8 mouse cellular contexts compared by ENCODE assay signal in genomic region chr2:167278751-167279526, GRCm38 (mm10). TPM values are rescaled to one million over a fixed set of nuclear protein-coding genes. Genes with fewer than 3 reads are reported as not detected.
DNase-seq lines count a peak whose midpoint lies in the region; ATAC-seq and TF ChIP-seq lines count a peak whose summit lies in the region.

No protein-coding gene starts in this region.

- H3K4me3 ChIP-seq in midbrain, embryonic 10.5 days = no peak overlapping the region
- H3K4me3 ChIP-seq in midbrain, embryonic 16.5 days (ENCODE audit: low read depth, low read length) = no peak overlapping the region
- H3K4me3 ChIP-seq in forebrain, embryonic 15.5 days = no peak overlapping the region
- H3K4me3 ChIP-seq in spleen, adult 2 months (ENCODE audit: extremely low read depth, insufficient read depth, insufficient read length) = no peak overlapping the region

- no peaks in the 10 kb centered on the region for H3K27me3 ChIP-seq in midbrain, embryonic 10.5 days (ENCODE audit: low read depth, poor library complexity, severe bottlenecking)
- no peaks in the 10 kb centered on the region for H3K27me3 ChIP-seq in midbrain, embryonic 16.5 days (ENCODE audit: control insufficient read depth, insufficient read depth, low read depth, low read length)
- H3K27me3 ChIP-seq in forebrain, embryonic 15.5 days = no peaks in the 10 kb centered on the region
- H3K27me3 ChIP-seq in spleen, adult 2 months (ENCODE audit: control insufficient read depth, insufficient read depth, low read length) = no peaks in the 10 kb centered on the region

- intact Hi-C loops in left cerebral cortex, postnatal 14 days (cut with DNase I) = loop anchor here (2.0 to 5.0 kb wide), 2 partner anchors 56 to 207 kb away; no protein-coding TSS in a partner anchor

- WGBS in midbrain, embryonic 10.5 days = 60% methylated on average over 17 of the region's 17 CpGs
- 60% methylated on average over 17 of the region's 17 CpGs for WGBS in midbrain, embryonic 16.5 days
- 57% methylated on average over 17 of the region's 17 CpGs for WGBS in forebrain, embryonic 15.5 days
- 56% methylated on average over 17 of the region's 17 CpGs for WGBS in spleen, adult 2 months

- H3K27ac ChIP-seq in midbrain, embryonic 10.5 days (replicated peaks) = no peak overlapping the region
- H3K27ac ChIP-seq in midbrain, embryonic 16.5 days (ENCODE audit: low read length) = no peak overlapping the region
- H3K27ac ChIP-seq in forebrain, embryonic 15.5 days (replicated peaks) = no peak overlapping the region
- no peak overlapping the region for H3K27ac ChIP-seq in spleen, adult 2 months (ENCODE audit: insufficient read depth, low read length)

- no peaks in the 10 kb centered on the region for H3K36me3 ChIP-seq in midbrain, embryonic 10.5 days
- no peaks in the 10 kb centered on the region for H3K36me3 ChIP-seq in midbrain, embryonic 16.5 days (ENCODE audit: control insufficient read depth, insufficient read depth, low read length)
- H3K36me3 ChIP-seq in forebrain, embryonic 15.5 days = no peaks in the 10 kb centered on the region
- H3K36me3 ChIP-seq in spleen, adult 2 months (ENCODE audit: control insufficient read depth, insufficient read depth, low read length) = no peaks in the 10 kb centered on the region

- H3K4me2 ChIP-seq in midbrain, embryonic 16.5 days (ENCODE audit: low read length) = no peak overlapping the region
- H3K4me2 ChIP-seq in forebrain, embryonic 15.5 days (replicated peaks) = no peak overlapping the region

- H3K4me1 ChIP-seq in midbrain, embryonic 10.5 days = peaks cover 13% of the 10 kb centered on the region; the same call in 1 of the 2 replicates
- no peaks in the 10 kb centered on the region; the same call in 1 of the 2 replicates for H3K4me1 ChIP-seq in midbrain, embryonic 16.5 days (ENCODE audit: control insufficient read depth, insufficient read depth, low read length)
- H3K4me1 ChIP-seq in forebrain, embryonic 15.5 days = 0 out of 2 replicates have a peak, but pooled peaks cover 6% of the 10 kb centered on the region
- no peaks in the 10 kb centered on the region for H3K4me1 ChIP-seq in spleen, adult 2 months (ENCODE audit: control insufficient read depth, insufficient read depth, insufficient read length)

- peak; percentile 61 for DNase-seq in midbrain, embryonic 10.5 days (ENCODE audit: low spot score)
- DNase-seq in cerebellum, adult 11-12 months = peak; percentile 54
- DNase-seq in hindlimb bud, embryonic 11.5 days (ENCODE audit: extremely low spot score, low read depth, low spot score) = peak; percentile 10
- DNase-seq in left cerebral cortex, postnatal 14 days (ENCODE audit: low spot score in 2 of 2) = peak; percentile 54 to 68
- DNase-seq in spleen, adult 2 months (ENCODE audit: low read depth in 1 of 2, low spot score in 2 of 2) = peak; percentile 30 to 64

- peak; percentile 94 for TF ChIP-seq CTCF in spleen, adult 2 months (IDR thresholded peaks at IDR 0.05; ENCODE audit: extremely low read depth, insufficient read depth, insufficient read length, insufficient replicate concordance)

- no peak for ATAC-seq in midbrain, embryonic 16.5 days
- peak; percentile 29; the same call in 1 of the 2 replicates for ATAC-seq in forebrain, embryonic 15.5 days (replicated peaks)
- ATAC-seq in megakaryocyte progenitor cell, adult 5-6 weeks (replicated peaks; ENCODE audit: poor library complexity) = peak; percentile 93

- no peak for TF ChIP-seq POLR2A in spleen, adult 2 months (IDR thresholded peaks at IDR 0.05; ENCODE audit: low read depth, low read length)

- no peak overlapping the region for H3K9ac ChIP-seq in midbrain, embryonic 16.5 days (ENCODE audit: low read depth, low read length)
- H3K9ac ChIP-seq in forebrain, embryonic 15.5 days (replicated peaks) = no peak overlapping the region

- H3K9me3 ChIP-seq in midbrain, embryonic 10.5 days (replicated peaks) = no peaks in the 10 kb centered on the region
- H3K9me3 ChIP-seq in midbrain, embryonic 16.5 days (replicated peaks; ENCODE audit: control insufficient read depth, low read length, poor library complexity, severe bottlenecking) = no peaks in the 10 kb centered on the region
- no peaks in the 10 kb centered on the region for H3K9me3 ChIP-seq in forebrain, embryonic 15.5 days

RNA-seq across cellular contexts. Expression of gene Ptgis, which starts 38.5 kb away (rescaled TPM):
- polyA plus RNA-seq in midbrain, embryonic 10.5 days (2016; fragmentation: Nextera tagmentation; extraction: Ambion mirVana) = 11.7 and 12.7 TPM in 2 replicates
- polyA plus RNA-seq in midbrain, embryonic 16.5 days (2015; fragmentation: Nextera tagmentation; extraction: Ambion mirVana) = 3.4 and 4.3 TPM in 2 replicates
- polyA plus RNA-seq in forebrain, embryonic 15.5 days (2015; fragmentation: Nextera tagmentation; extraction: Ambion mirVana) = 2.7 and 3.6 TPM in 2 replicates
- 1 to 10 TPM; 2.7 to 3.2 TPM for total RNA-seq in left cerebral cortex, postnatal 14 days (2021)
- total RNA-seq in megakaryocyte progenitor cell, adult 5-6 weeks (2015) = not detected in 2 replicates
- total RNA-seq in megakaryocyte progenitor cell, adult 5-6 weeks (2017) = not detected in 2 replicates
- polyA plus RNA-seq in spleen, adult 2 months (2012; rRNA removed) = 6.4 and 12.9 TPM in 2 replicates

Comparison
In these comparisons a context has a peak if more than half of its experiments do, and no peak if none do; other contexts are left out.
1. DNase-seq: peak in every context shown above with its lines; median percentile 61 in midbrain, embryonic 10.5 days; 61 in left cerebral cortex, postnatal 14 days; 54 in cerebellum, adult 11-12 months; 47 in spleen, adult 2 months; 10 in hindlimb bud, embryonic 11.5 days.